Mouse (Mus musculus) C2C12 (cell line): ENCODE data around the gene Serinc4.
"Not testable (repeated sequence)": the region's sequence is repeated elsewhere in the genome, so short reads cannot be mapped to it uniquely, and the experiment has no call there.

Experiments used
- CEBPB ChIP-seq: IDR thresholded peaks from one replicate; pipeline ENCODE4 v1.6.1; 2011; ENCODE audit warnings: low read depth, mild to moderate bottlenecking, control low read depth, moderate library complexity
- CTCF ChIP-seq: IDR thresholded peaks from one replicate; pipeline ENCODE4 v1.5.1; 2011; ENCODE audit not compliant: control insufficient read depth, insufficient read depth, insufficient read length
- MYOD1 ChIP-seq: IDR thresholded peaks from one replicate; pipeline ENCODE4 v1.6.1; 2011; ENCODE audit warnings: low read depth; ENCODE audit not compliant: control insufficient read depth, insufficient read length
- MYOG ChIP-seq: IDR thresholded peaks from one replicate; pipeline ENCODE4 v1.6.1; 2011; ENCODE audit not compliant: control insufficient read depth, insufficient read length; ENCODE audit errors: extremely low read depth
- USF1 ChIP-seq: IDR thresholded peaks from one replicate; pipeline ENCODE4 v1.6.1; 2011; ENCODE audit warnings: low read depth, mild to moderate bottlenecking, control low read depth, moderate library complexity

GRCm38 (mm10) chr2:121480916-121481315 lies 24.3 kb upstream of the Serinc4 start:
- TF ChIP-seq CTCF, MYOD1, CEBPB, MYOG, USF1: not testable (repeated sequence)
